Mouse (Mus musculus) left cerebral cortex, adult 9 months (tissue): ENCODE results near the gene Olfr1394.
"Not testable (repeated sequence)": the region's sequence is repeated elsewhere in the genome, so short reads cannot be mapped to it uniquely, and the experiment has no call there.

Source experiments
- DNase-seq, 2 experiments: peaks; one replicate each; pipeline ENCODE4 v3.0.0; 2022; ENCODE audit warnings: low spot score in 2 of 2

Gene Olfr1394

DNA sequence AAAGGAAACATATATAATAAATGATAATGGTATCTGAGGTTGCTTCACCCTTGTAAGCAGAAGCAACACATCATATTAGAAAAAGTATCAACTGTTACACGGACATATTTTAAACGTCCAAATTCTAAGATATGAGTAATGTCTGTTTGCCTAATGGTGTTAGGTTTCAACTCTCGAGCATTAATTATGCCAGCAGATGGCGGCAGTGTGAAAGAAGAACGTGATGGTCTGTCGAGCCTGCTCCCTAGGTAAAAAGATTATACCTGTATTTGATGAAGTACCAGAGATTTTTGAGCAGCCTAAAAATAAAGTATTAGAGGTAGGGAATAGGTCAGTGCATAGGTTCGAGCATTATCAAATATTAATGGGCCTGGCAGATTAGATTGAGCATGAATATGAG, 35.6 kb downstream of the Olfr1394 start:
- DNase-seq, result peak in 1 of 2 experiments; percentile 69

DNA sequence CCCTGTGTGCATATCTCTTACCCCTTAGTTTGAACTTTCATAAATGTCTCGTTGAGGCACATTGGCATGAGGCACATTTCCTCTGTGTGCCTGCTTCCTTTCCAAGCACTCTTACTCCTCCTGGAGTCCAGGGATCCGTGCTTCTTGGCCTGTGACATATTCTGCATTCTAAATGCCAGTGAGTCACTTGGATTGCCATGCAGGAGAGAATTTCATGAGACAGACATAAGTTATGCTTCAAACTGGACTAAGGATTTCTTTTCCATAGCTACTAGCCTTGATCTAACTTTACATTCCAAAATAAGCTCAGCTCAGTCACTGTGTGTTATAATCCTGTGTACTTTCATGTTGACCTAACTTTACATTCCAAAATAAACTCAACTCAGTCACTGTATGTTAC, 36.9 kb downstream of the Olfr1394 start:
- DNase-seq, result no peak

- not testable (repeated sequence) for DNase-seq
These were observed 40.6 kb downstream of the Olfr1394 start for GRCm38 (mm10) chr11:49194771-49195170.

DNA sequence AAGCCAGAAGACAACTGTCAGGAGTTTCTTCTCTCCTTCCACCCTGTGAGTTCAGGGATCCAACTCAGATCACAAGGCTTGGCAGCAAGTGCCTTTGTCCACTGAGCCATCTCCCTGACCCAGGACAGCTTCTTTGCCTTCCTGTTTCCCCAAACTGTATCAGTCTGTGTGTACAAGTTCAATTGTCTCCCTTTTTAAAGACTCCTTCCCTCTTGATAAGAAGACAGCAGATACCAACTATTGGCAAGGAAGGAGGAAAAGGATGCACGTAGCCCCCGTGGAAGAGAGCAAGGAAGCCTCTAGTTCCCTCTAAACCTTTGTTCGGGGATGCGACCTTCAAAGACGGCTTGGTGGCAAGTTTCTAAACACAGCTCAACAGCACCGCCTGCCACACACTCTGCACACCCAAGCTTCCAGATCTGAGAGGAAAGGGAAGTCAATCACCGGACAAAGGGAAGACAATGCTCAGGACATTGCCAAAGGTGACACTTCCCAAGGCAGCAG, 41.7 kb downstream of the Olfr1394 start:
- DNase-seq, result no peak

DNA sequence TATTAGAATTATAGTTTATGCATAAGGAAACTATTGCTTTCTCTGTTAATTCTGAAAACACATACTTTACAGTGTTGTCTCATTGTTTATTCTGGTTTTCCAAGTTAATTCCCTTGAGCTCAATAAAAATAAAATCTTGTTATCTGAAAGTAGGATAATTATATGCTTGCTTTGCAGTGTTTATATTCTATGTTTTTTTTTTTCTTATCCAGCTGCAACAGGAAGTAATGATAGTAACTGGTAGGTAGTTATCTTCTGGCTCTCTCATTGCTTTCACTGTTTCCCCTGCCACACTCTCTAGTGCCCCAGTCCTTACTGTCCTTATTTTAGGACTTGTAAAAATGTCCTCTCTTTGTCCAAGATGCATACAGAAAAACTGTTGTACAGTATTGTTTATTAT, 46.5 kb downstream of the Olfr1394 start:
- DNase-seq, result no peak

DNA sequence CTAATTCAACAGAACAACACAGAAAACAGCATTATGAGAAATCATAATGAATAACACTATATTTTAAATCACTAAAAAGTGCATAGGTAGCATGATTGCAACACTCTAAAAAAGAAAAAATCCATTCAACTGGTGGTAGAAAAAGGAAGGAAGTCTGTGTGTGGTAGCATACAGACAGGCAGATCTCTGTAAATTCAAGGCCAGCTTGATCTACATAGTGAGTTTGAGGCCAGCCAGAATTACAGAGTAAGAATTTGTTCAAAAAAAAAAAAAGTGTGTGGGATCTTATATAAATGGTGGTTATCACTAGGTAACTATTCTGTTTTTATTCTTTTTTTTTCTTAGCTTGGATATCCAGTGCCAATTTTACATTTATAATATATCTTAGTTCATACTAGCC, 47.0 kb downstream of the Olfr1394 start:
- DNase-seq, result no peak

DNA sequence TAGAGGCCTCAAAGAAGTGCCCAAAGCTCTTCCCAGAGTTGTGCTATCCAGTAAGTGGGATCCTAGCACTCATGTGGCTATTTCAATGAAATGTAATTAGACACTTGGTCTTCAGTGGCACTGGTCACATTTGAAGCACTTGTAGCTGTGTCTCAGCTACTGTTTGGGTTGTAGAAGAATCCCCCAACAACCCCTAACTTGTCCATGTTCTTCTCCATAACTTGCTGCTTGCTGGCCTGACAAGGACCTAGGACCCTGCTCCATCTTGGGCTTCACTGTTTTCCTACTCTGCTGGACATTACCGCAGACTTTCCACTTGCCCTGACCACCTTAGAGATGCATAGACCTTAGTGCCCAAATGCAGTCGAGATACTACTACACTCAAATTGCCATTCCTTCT, 47.9 kb downstream of the Olfr1394 start:
- no peak for DNase-seq

GRCm38 (mm10) chr11:49202523-49203061, 48.4 kb downstream of the Olfr1394 start:
- DNase-seq, result peak in 1 of 2 experiments; percentile 11

- DNase-seq, result peak; percentile 83 to 92
These were observed 49.1 kb downstream of the Olfr1394 start, which contains the start of gene Zfp62 for GRCm38 (mm10) chr11:49203129-49203768. TSS of gene Zfp62 (plus strand) at chr11:49203292.

GRCm38 (mm10) chr11:49203771-49204497, 49.8 kb downstream of the Olfr1394 start:
- DNase-seq, result no peak

DNA sequence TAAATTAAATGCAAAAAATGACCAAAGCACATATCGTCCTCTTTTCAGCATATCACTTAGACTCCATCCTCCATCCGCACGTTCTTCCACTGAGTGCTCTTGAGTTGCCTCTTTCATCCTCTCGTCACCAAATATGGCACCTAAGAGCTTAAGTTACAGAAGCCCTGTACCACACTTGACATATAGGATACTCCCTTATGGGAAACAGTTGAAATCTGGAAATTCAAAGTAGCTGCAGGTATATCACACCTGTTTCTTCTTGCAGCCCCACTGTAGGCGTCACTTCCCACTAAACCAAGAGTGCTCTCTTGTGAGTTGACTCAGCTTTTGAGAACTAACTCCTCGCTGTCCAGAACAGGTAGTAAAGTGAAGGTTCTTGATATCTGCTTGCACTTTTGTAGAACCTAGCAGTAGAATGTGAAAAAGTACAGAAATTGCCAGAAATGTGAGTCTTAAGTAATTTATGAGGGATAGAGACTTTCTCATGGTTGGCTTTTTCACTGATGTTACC, 51.0 kb downstream of the Olfr1394 start:
- DNase-seq, result no peak

DNA sequence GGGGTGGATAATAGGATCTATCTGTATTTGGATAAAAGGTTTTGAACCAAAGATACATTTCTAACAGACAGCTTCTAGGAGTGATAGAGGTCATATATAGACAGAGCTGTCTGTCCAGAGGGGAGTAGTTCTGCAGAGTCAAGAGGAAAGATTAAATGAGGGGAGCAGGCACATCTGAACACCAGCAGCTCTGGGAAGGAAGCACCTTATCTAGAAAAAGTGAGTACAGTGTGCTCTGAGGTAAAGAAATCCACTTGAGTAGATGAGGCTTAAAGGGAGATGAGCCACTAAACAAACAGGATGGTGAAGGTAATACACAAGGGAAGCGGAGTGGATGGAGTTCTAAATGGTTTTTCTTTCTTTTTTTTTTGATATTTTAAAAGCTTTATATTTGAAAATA, 53.3 kb downstream of the Olfr1394 start:
- DNase-seq, result no peak
